Mouse (Mus musculus) limb, embryonic 12.5 days (tissue): ENCODE data around the gene Mettl8. TPM values are rescaled to one million over a fixed set of nuclear protein-coding genes. Genes with fewer than 3 reads are reported as not detected.

Source experiments
- ATAC-seq: fragments of 200-750 bp; cut with Nextera tagmentation; 2 replicates; pipeline ENCODE4 v1.8.0; 2017; ENCODE audit warnings: low read depth, moderate TSS enrichment; ENCODE audit not compliant: insufficient number of reproducible peaks, insufficient read depth, low FRiP score, low TSS enrichment
- H3K27ac ChIP-seq: fragments of 300-500 bp; sonication (generic); 2 replicates; pipeline ENCODE4 v1.5.1; 2016; ENCODE audit warnings: mild to moderate bottlenecking, moderate library complexity
- H3K27me3 ChIP-seq: fragments of 300-500 bp; sonication (generic); 2 replicates; pipeline ENCODE4 v1.6.1; 2016; ENCODE audit warnings: mild to moderate bottlenecking, moderate library complexity
- H3K36me3 ChIP-seq: fragments of 300-500 bp; sonication (generic); 2 replicates; pipeline ENCODE4 v1.6.1; 2016; ENCODE audit warnings: mild to moderate bottlenecking, moderate library complexity
- H3K4me1 ChIP-seq: fragments of 300-500 bp; sonication (generic); replicated peaks from 2 replicates; pipeline ENCODE4 v1.6.1; 2016
- H3K4me2 ChIP-seq: fragments of 300-500 bp; sonication (generic); 2 replicates; pipeline ENCODE4 v1.6.1; 2016; ENCODE audit warnings: mild to moderate bottlenecking, moderate library complexity
- H3K4me3 ChIP-seq: fragments of 300-500 bp; sonication (generic); replicated peaks from 2 replicates; pipeline ENCODE4 v1.5.1; 2016; ENCODE audit warnings: mild to moderate bottlenecking
- H3K9ac ChIP-seq: fragments of 300-500 bp; sonication (generic); replicated peaks from 2 replicates; pipeline ENCODE4 v1.6.1; 2016; ENCODE audit warnings: mild to moderate bottlenecking, moderate library complexity
- H3K9me3 ChIP-seq: fragments of 300-500 bp; sonication (generic); 2 replicates; pipeline ENCODE4 v1.6.1; 2016; ENCODE audit warnings: mild to moderate bottlenecking, moderate library complexity
- WGBS: fragments of 180-500 bp; shearing (Covaris S2); methylation state at CpG from one replicate; pipeline ENCODE4 v1.1.7; 2016; 5-methylcytosine and 5-hydroxymethylcytosine counted together
- polyA plus RNA-seq: library from polyadenylated mRNA; unstranded; fragments of >200 nt; fragmentation: Nextera tagmentation; extraction: Ambion mirVana; gene quantifications from 2 replicates; pipeline ENCODE4 v1.2.1, GENCODE M21; 2016

Mettl8 gene
- 18.1 and 18.7 TPM in 2 replicates for polyA plus RNA-seq

GRCm38 (mm10) chr2:71055300-71056114, at the start of gene Mettl8, which contains the start of gene Dcaf17:
TSS of gene Mettl8 (minus strand) at chr2:71055583.
TSS of gene Dcaf17 (plus strand) at chr2:71055328.
- peak; percentile 96 for ATAC-seq
- H3K9ac ChIP-seq = peak within 1 kb of the TSS; percentile 86
- H3K4me2 ChIP-seq = peak within 1 kb of the TSS; percentile 70
- peaks cover 12% of the 10 kb centered on the region; the same call in 1 of the 2 replicates for H3K4me1 ChIP-seq
- peak within 1 kb of the TSS; percentile 78 for H3K4me3 ChIP-seq
- H3K9me3 ChIP-seq = no peaks in the 10 kb centered on the region
- WGBS = under 1% methylated on average over 57 of the region's 57 CpGs
- no peaks in the 10 kb centered on the region for H3K27me3 ChIP-seq
- peak within 1 kb of the TSS; percentile 93 for H3K27ac ChIP-seq
- H3K36me3 ChIP-seq = peaks cover 10% of the 10 kb centered on the region; the same call in 1 of the 2 replicates

- ATAC-seq = no peak
- no peak overlapping the region for H3K4me2 ChIP-seq
- H3K27me3 ChIP-seq = no peaks in the 10 kb centered on the region
- no peaks in the 10 kb centered on the region for H3K4me1 ChIP-seq
- peaks cover 7% of the 10 kb centered on the region; the same call in 1 of the 2 replicates for H3K36me3 ChIP-seq
- 64% methylated on average over 3 of the region's 3 CpGs for WGBS
- H3K9ac ChIP-seq = no peak overlapping the region
- H3K4me3 ChIP-seq = no peak overlapping the region
- H3K27ac ChIP-seq = no peak overlapping the region
- no peaks in the 10 kb centered on the region for H3K9me3 ChIP-seq
Measured at GRCm38 (mm10) chr2:71104696-71105095, 49.3 kb upstream of the Mettl8 start.

- 92% methylated on average over 4 of the region's 4 CpGs for WGBS
- Histone ChIP-seq H3K9me3 (no peaks in the 10 kb centered on the region), H3K4me3 (no peak overlapping the region), H3K4me2 (no peak overlapping the region), H3K27me3 (no peaks in the 10 kb centered on the region), H3K4me1 (no peaks in the 10 kb centered on the region), H3K9ac (no peak overlapping the region), H3K36me3 (peaks cover 7% of the 10 kb centered on the region; the same call in 1 of the 2 replicates), H3K27ac (no peak overlapping the region)
- no peak for ATAC-seq
Measured at GRCm38 (mm10) chr2:71103292-71103680, 47.9 kb upstream of the Mettl8 start.

GRCm38 (mm10) chr2:71102621-71103291, 47.4 kb upstream of the Mettl8 start:
- H3K9me3 ChIP-seq = no peaks in the 10 kb centered on the region

GRCm38 (mm10) chr2:71096170-71096569, 40.8 kb upstream of the Mettl8 start:
- no peak overlapping the region for H3K27ac ChIP-seq
- H3K4me1 ChIP-seq = no peaks in the 10 kb centered on the region
- ATAC-seq = no peak
- H3K9me3 ChIP-seq = no peaks in the 10 kb centered on the region
- H3K36me3 ChIP-seq = peaks cover 20% of the 10 kb centered on the region
- 84% methylated on average over 7 of the region's 7 CpGs for WGBS
- H3K4me2 ChIP-seq = no peak overlapping the region
- no peak overlapping the region for H3K9ac ChIP-seq
- H3K27me3 ChIP-seq = no peaks in the 10 kb centered on the region
- H3K4me3 ChIP-seq = no peak overlapping the region

More at GRCm38 (mm10) chr2:71102621-71103291, 47.4 kb upstream of the Mettl8 start:
- Histone ChIP-seq H3K4me1 (no peaks in the 10 kb centered on the region), H3K27ac (no peak overlapping the region), H3K4me2 (no peak overlapping the region), H3K36me3 (peaks cover 7% of the 10 kb centered on the region; the same call in 1 of the 2 replicates), H3K9ac (no peak overlapping the region), H3K4me3 (no peak overlapping the region), H3K27me3 (no peaks in the 10 kb centered on the region)
- 85% methylated on average over 10 of the region's 10 CpGs for WGBS
- ATAC-seq = no peak

- no peaks in the 10 kb centered on the region for H3K27me3 ChIP-seq
- no peak overlapping the region for H3K4me2 ChIP-seq
- no peaks in the 10 kb centered on the region for H3K9me3 ChIP-seq
- H3K4me1 ChIP-seq = no peaks in the 10 kb centered on the region
- no peak overlapping the region for H3K9ac ChIP-seq
- no peak for ATAC-seq
- H3K4me3 ChIP-seq = no peak overlapping the region
- 86% methylated on average over 4 of the region's 4 CpGs for WGBS
- H3K36me3 ChIP-seq = peaks cover 50% of the 10 kb centered on the region
- no peak overlapping the region for H3K27ac ChIP-seq
Measured at GRCm38 (mm10) chr2:71090660-71091445, 35.5 kb upstream of the Mettl8 start.

GRCm38 (mm10) chr2:71089766-71090165, 34.4 kb upstream of the Mettl8 start:
- H3K4me2 ChIP-seq = no peak overlapping the region
- WGBS = 70% methylated on average over 3 of the region's 3 CpGs

GRCm38 (mm10) chr2:71083454-71084193, 28.2 kb upstream of the Mettl8 start:
- WGBS = 94% methylated on average over 6 of the region's 6 CpGs
- no peak overlapping the region for H3K27ac ChIP-seq
- no peaks in the 10 kb centered on the region for H3K4me1 ChIP-seq
- peaks cover 29% of the 10 kb centered on the region for H3K36me3 ChIP-seq
- no peak overlapping the region for H3K9ac ChIP-seq
- no peaks in the 10 kb centered on the region for H3K27me3 ChIP-seq
- no peak for ATAC-seq
- H3K4me2 ChIP-seq = no peak overlapping the region
- no peaks in the 10 kb centered on the region for H3K9me3 ChIP-seq
- no peak overlapping the region for H3K4me3 ChIP-seq

More at GRCm38 (mm10) chr2:71089766-71090165, 34.4 kb upstream of the Mettl8 start:
- Histone ChIP-seq H3K9me3 (no peaks in the 10 kb centered on the region), H3K36me3 (peaks cover 50% of the 10 kb centered on the region), H3K27ac (no peak overlapping the region), H3K9ac (no peak overlapping the region), H3K4me1 (no peaks in the 10 kb centered on the region), H3K4me3 (no peak overlapping the region), H3K27me3 (no peaks in the 10 kb centered on the region)
- ATAC-seq = no peak

- H3K4me2 ChIP-seq = no peak overlapping the region
- H3K9me3 ChIP-seq = no peaks in the 10 kb centered on the region
- no peak overlapping the region for H3K4me3 ChIP-seq
- peaks cover 17% of the 10 kb centered on the region for H3K36me3 ChIP-seq
- ATAC-seq = no peak
- H3K9ac ChIP-seq = no peak overlapping the region
- no peak overlapping the region for H3K27ac ChIP-seq
- H3K4me1 ChIP-seq = no peaks in the 10 kb centered on the region
- H3K27me3 ChIP-seq = no peaks in the 10 kb centered on the region
- 84% methylated on average over 7 of the region's 7 CpGs for WGBS
Measured at GRCm38 (mm10) chr2:71082416-71082815, 27.0 kb upstream of the Mettl8 start.

GRCm38 (mm10) chr2:71073828-71074227, 18.4 kb upstream of the Mettl8 start:
- no peak for ATAC-seq

More at GRCm38 (mm10) chr2:71073828-71074227, 18.4 kb upstream of the Mettl8 start:
- H3K4me1 ChIP-seq = no peaks in the 10 kb centered on the region
- H3K4me3 ChIP-seq = no peak overlapping the region
- no peaks in the 10 kb centered on the region for H3K27me3 ChIP-seq
- no peak overlapping the region for H3K9ac ChIP-seq
- H3K4me2 ChIP-seq = no peak overlapping the region
- no peak overlapping the region for H3K27ac ChIP-seq
- no peaks in the 10 kb centered on the region for H3K36me3 ChIP-seq
- WGBS = 92% methylated on average over 3 of the region's 3 CpGs
- no peaks in the 10 kb centered on the region for H3K9me3 ChIP-seq
